Mouse (Mus musculus): ENCODE measurements at regions not wholly inside any gene's neighbourhood (a gene's known extent, or its start where the extent isn't known, plus 50 kb on each side); places are given as distances from the start of the nearest gene placed in this dataset.

GRCm38 (mm10) chr4:81762592-81763229, 320.1 kb upstream of the Mpdz start:
- DNase-seq (ENCODE audit: low spot score, missing footprints) (peak; percentile 87), ATAC-seq (ENCODE audit: low FRiP score) (peak; percentile 38; the same call in 1 of the 2 replicates)
- H3K9ac ChIP-seq (ENCODE audit: low read length): peak overlapping the region; percentile 54
- no peak overlapping the region for H3K4me2 ChIP-seq
- no peaks in the 10 kb centered on the region for H3K9me3 ChIP-seq (ENCODE audit: control insufficient read depth, low read length)
- no peak overlapping the region for H3K27ac ChIP-seq (ENCODE audit: low read depth, low read length)
- WGBS: 30% methylated on average over 11 of the region's 11 CpGs
- no peaks in the 10 kb centered on the region for H3K27me3 ChIP-seq (ENCODE audit: control insufficient read depth, insufficient read depth, low read length)
- no peaks in the 10 kb centered on the region for H3K36me3 ChIP-seq (ENCODE audit: control insufficient read depth, insufficient read depth, low read length)
- no peak overlapping the region for H3K4me3 ChIP-seq (ENCODE audit: low read depth, low read length)
- H3K4me1 ChIP-seq (ENCODE audit: control insufficient read depth, insufficient read depth, low read length): peaks cover 22% of the 10 kb centered on the region

GRCm38 (mm10) chr4:81757905-81758304, 315.3 kb upstream of the Mpdz start:
- Histone ChIP-seq H3K36me3 (ENCODE audit: control insufficient read depth, insufficient read depth, low read length) (no peaks in the 10 kb centered on the region), H3K4me3 (ENCODE audit: low read depth, low read length) (no peak overlapping the region), H3K27me3 (ENCODE audit: control insufficient read depth, insufficient read depth, low read length) (no peaks in the 10 kb centered on the region), H3K9me3 (ENCODE audit: control insufficient read depth, low read length) (no peaks in the 10 kb centered on the region), H3K4me2 (no peak overlapping the region), H3K9ac (ENCODE audit: low read length) (no peak overlapping the region), H3K27ac (ENCODE audit: low read depth, low read length) (no peak overlapping the region), H3K4me1 (ENCODE audit: control insufficient read depth, insufficient read depth, low read length) (peaks cover 6% of the 10 kb centered on the region)
- DNase-seq (ENCODE audit: low spot score, missing footprints): no peak
- 11% methylated on average over 1 of the region's 1 CpGs for WGBS
- ATAC-seq (ENCODE audit: low FRiP score): no peak

GRCm38 (mm10) chr4:81744629-81745509, 302.3 kb upstream of the Mpdz start:
- Histone ChIP-seq H3K9me3 (ENCODE audit: control insufficient read depth, low read length) (no peaks in the 10 kb centered on the region), H3K4me1 (ENCODE audit: control insufficient read depth, insufficient read depth, low read length) (peaks cover 25% of the 10 kb centered on the region), H3K4me2 (peak overlapping the region; percentile 23; the same call in 1 of the 2 replicates), H3K9ac (ENCODE audit: low read length) (peak overlapping the region; percentile 22), H3K36me3 (ENCODE audit: control insufficient read depth, insufficient read depth, low read length) (no peaks in the 10 kb centered on the region), H3K4me3 (ENCODE audit: low read depth, low read length) (no peak overlapping the region), H3K27me3 (ENCODE audit: control insufficient read depth, insufficient read depth, low read length) (no peaks in the 10 kb centered on the region), H3K27ac (ENCODE audit: low read depth, low read length) (peak overlapping the region; percentile 85)
- WGBS: 12% methylated on average over 18 of the region's 18 CpGs
- ATAC-seq (ENCODE audit: low FRiP score): peak; percentile 68
- DNase-seq (ENCODE audit: low spot score, missing footprints): peak; percentile 90

- peak; percentile 95 for DNase-seq (ENCODE audit: low spot score, missing footprints)
- H3K9me3 ChIP-seq (ENCODE audit: control insufficient read depth, low read length): no peaks in the 10 kb centered on the region
- H3K4me3 ChIP-seq (ENCODE audit: low read depth, low read length): no peak overlapping the region
- peak overlapping the region; percentile 22 for H3K9ac ChIP-seq (ENCODE audit: low read length)
- peak overlapping the region; percentile 85 for H3K27ac ChIP-seq (ENCODE audit: low read depth, low read length)
- 6% methylated on average over 8 of the region's 8 CpGs for WGBS
- ATAC-seq (ENCODE audit: low FRiP score): peak; percentile 97
- peak overlapping the region; percentile 12; the same call in 1 of the 2 replicates for H3K4me2 ChIP-seq
- peaks cover 25% of the 10 kb centered on the region for H3K4me1 ChIP-seq (ENCODE audit: control insufficient read depth, insufficient read depth, low read length)
- no peaks in the 10 kb centered on the region for H3K27me3 ChIP-seq (ENCODE audit: control insufficient read depth, insufficient read depth, low read length)
- no peaks in the 10 kb centered on the region for H3K36me3 ChIP-seq (ENCODE audit: control insufficient read depth, insufficient read depth, low read length)
These were observed 301.5 kb upstream of the Mpdz start for GRCm38 (mm10) chr4:81743978-81744628.

- Histone ChIP-seq H3K27me3 (ENCODE audit: control insufficient read depth, insufficient read depth, low read length) (no peaks in the 10 kb centered on the region), H3K9ac (ENCODE audit: low read length) (no peak overlapping the region), H3K4me1 (ENCODE audit: control insufficient read depth, insufficient read depth, low read length) (peaks cover 25% of the 10 kb centered on the region), H3K9me3 (ENCODE audit: control insufficient read depth, low read length) (no peaks in the 10 kb centered on the region), H3K27ac (ENCODE audit: low read depth, low read length) (peak overlapping the region; percentile 63; the same call in 1 of the 2 replicates), H3K36me3 (ENCODE audit: control insufficient read depth, insufficient read depth, low read length) (no peaks in the 10 kb centered on the region), H3K4me2 (no peak overlapping the region), H3K4me3 (ENCODE audit: low read depth, low read length) (no peak overlapping the region)
- 45% methylated on average over 4 of the region's 4 CpGs for WGBS
- DNase-seq (ENCODE audit: low spot score, missing footprints): no peak
- no peak for ATAC-seq (ENCODE audit: low FRiP score)
These were observed 300.2 kb upstream of the Mpdz start for GRCm38 (mm10) chr4:81742536-81743459.

- WGBS: 96% methylated on average over 2 of the region's 2 CpGs
- Histone ChIP-seq H3K4me1 (ENCODE audit: control insufficient read depth, insufficient read depth, low read length) (no peaks in the 10 kb centered on the region), H3K27me3 (ENCODE audit: control insufficient read depth, insufficient read depth, low read length) (no peaks in the 10 kb centered on the region), H3K9ac (ENCODE audit: low read length) (no peak overlapping the region), H3K27ac (ENCODE audit: low read depth, low read length) (no peak overlapping the region), H3K36me3 (ENCODE audit: control insufficient read depth, insufficient read depth, low read length) (no peaks in the 10 kb centered on the region), H3K4me2 (no peak overlapping the region), H3K4me3 (ENCODE audit: low read depth, low read length) (no peak overlapping the region), H3K9me3 (ENCODE audit: control insufficient read depth, low read length) (no peaks in the 10 kb centered on the region)
- peak; percentile 65 for DNase-seq (ENCODE audit: low spot score, missing footprints)
- ATAC-seq (ENCODE audit: low FRiP score): no peak
These were observed 291.8 kb upstream of the Mpdz start for GRCm38 (mm10) chr4:81734391-81734790.

GRCm38 (mm10) chr4:81730386-81730785, 287.8 kb upstream of the Mpdz start:
- 70% methylated on average over 2 of the region's 2 CpGs for WGBS
- Histone ChIP-seq H3K4me2 (no peak overlapping the region), H3K9me3 (ENCODE audit: control insufficient read depth, low read length) (no peaks in the 10 kb centered on the region), H3K4me1 (ENCODE audit: control insufficient read depth, insufficient read depth, low read length) (peaks cover 18% of the 10 kb centered on the region), H3K36me3 (ENCODE audit: control insufficient read depth, insufficient read depth, low read length) (no peaks in the 10 kb centered on the region), H3K9ac (ENCODE audit: low read length) (no peak overlapping the region), H3K27ac (ENCODE audit: low read depth, low read length) (no peak overlapping the region), H3K4me3 (ENCODE audit: low read depth, low read length) (no peak overlapping the region), H3K27me3 (ENCODE audit: control insufficient read depth, insufficient read depth, low read length) (no peaks in the 10 kb centered on the region)
- no peak for ATAC-seq (ENCODE audit: low FRiP score)
- peak; percentile 8 for DNase-seq (ENCODE audit: low spot score, missing footprints)

- no peak for ATAC-seq (ENCODE audit: low FRiP score)
- H3K27ac ChIP-seq (ENCODE audit: low read depth, low read length): no peak overlapping the region
These were observed 286.3 kb upstream of the Mpdz start for GRCm38 (mm10) chr4:81728961-81729360.

More at GRCm38 (mm10) chr4:81728961-81729360, 286.3 kb upstream of the Mpdz start:
- Histone ChIP-seq H3K4me2 (no peak overlapping the region), H3K9ac (ENCODE audit: low read length) (no peak overlapping the region), H3K9me3 (ENCODE audit: control insufficient read depth, low read length) (no peaks in the 10 kb centered on the region), H3K4me1 (ENCODE audit: control insufficient read depth, insufficient read depth, low read length) (peaks cover 18% of the 10 kb centered on the region), H3K36me3 (ENCODE audit: control insufficient read depth, insufficient read depth, low read length) (no peaks in the 10 kb centered on the region), H3K4me3 (ENCODE audit: low read depth, low read length) (no peak overlapping the region), H3K27me3 (ENCODE audit: control insufficient read depth, insufficient read depth, low read length) (no peaks in the 10 kb centered on the region)
- 88% methylated on average over 3 of the region's 3 CpGs for WGBS
- DNase-seq (ENCODE audit: low spot score, missing footprints): peak; percentile 80
